Mouse (Mus musculus) CH12.LX (cell line): Measurements from ENCODE around the gene Hba-x. TPM values are rescaled to one million over a fixed set of nuclear protein-coding genes. Genes with fewer than 3 reads are reported as not detected.

Experiments
- DNase-seq: peaks from one replicate; pipeline ENCODE4 v3.0.0-alpha.2; 2013; ENCODE audit errors: extremely low read depth
- H3K27ac ChIP-seq: 2 replicates; pipeline ENCODE4 v1.5.1; 2012; ENCODE audit warnings: low read depth, mild to moderate bottlenecking, control low read depth, moderate library complexity; ENCODE audit not compliant: insufficient read depth
- H3K27me3 ChIP-seq: replicated peaks from 2 replicates; pipeline ENCODE3; 2012; ENCODE audit warnings: inconsistent platforms
- H3K36me3 ChIP-seq, 2 experiments: replicated peaks in 1 of 2; 2 replicates each; pipeline versions ENCODE3 to v1.6.1; 2012; ENCODE audit warnings: inconsistent platforms in 1 of 2, low read length in 1 of 2, mild to moderate bottlenecking in 1 of 2, mixed read lengths in 1 of 2, moderate library complexity in 1 of 2; ENCODE audit not compliant: control insufficient read depth in 1 of 2, insufficient read depth in 1 of 2
- H3K4me1 ChIP-seq, 2 experiments: 2 replicates each; pipeline ENCODE4 v1.6.1; 2012; ENCODE audit warnings: inconsistent platforms in 1 of 2, moderate library complexity in 1 of 2; ENCODE audit not compliant: insufficient read depth in 2 of 2, control insufficient read depth in 1 of 2
- H3K4me2 ChIP-seq: 2 replicates; pipeline ENCODE4 v1.6.1; 2012; ENCODE audit warnings: low read depth, mild to moderate bottlenecking, control low read depth; ENCODE audit not compliant: poor library complexity, insufficient read depth, severe bottlenecking
- H3K4me3 ChIP-seq, 3 experiments: fragments of 150-350 bp in 1 of 3; sonication (generic) in 1 of 3; replicated peaks in 1 of 3; 2 replicates each; pipeline versions ENCODE3 to v1.5.1; 2011 to 2012; ENCODE audit warnings: low read depth in 2 of 3, low read length in 2 of 3, mild to moderate bottlenecking in 2 of 3, moderate library complexity in 2 of 3, control low read depth in 1 of 3, improper control_type of control experiment in 1 of 3, inconsistent platforms in 1 of 3, mixed read lengths in 1 of 3; ENCODE audit not compliant: poor library complexity in 1 of 3
- H3K79me2 ChIP-seq: replicated peaks from 2 replicates; pipeline ENCODE4 v1.6.1; 2012; ENCODE audit warnings: mild to moderate bottlenecking, moderate library complexity; ENCODE audit not compliant: control insufficient read depth, poor library complexity, insufficient read depth, severe bottlenecking; ENCODE audit errors: extremely low read depth
- H3K9ac ChIP-seq: 2 replicates; pipeline ENCODE4 v1.6.1; 2012; ENCODE audit warnings: low read depth, mild to moderate bottlenecking, control low read depth, moderate library complexity; ENCODE audit not compliant: insufficient read depth
- H3K9me3 ChIP-seq: replicated peaks from 2 replicates; pipeline ENCODE3; 2012; ENCODE audit warnings: low read length, inconsistent platforms, mixed read lengths
- CHD1 ChIP-seq: IDR thresholded peaks from 2 replicates; pipeline ENCODE4 v1.6.1; 2012; ENCODE audit warnings: low read depth, low read length, improper control_type of control experiment, inconsistent platforms
- ELF1 ChIP-seq: IDR thresholded peaks from 2 replicates; pipeline ENCODE4 v1.6.1; 2014; ENCODE audit warnings: low read depth, mild to moderate bottlenecking, inconsistent platforms, low read length, improper control_type of control experiment
- EP300 ChIP-seq: IDR thresholded peaks from 2 replicates; pipeline ENCODE4 v1.6.1; 2011; ENCODE audit warnings: low read length, improper control_type of control experiment
- HCFC1 ChIP-seq: IDR thresholded peaks from 2 replicates; pipeline ENCODE4 v1.6.1; 2012; ENCODE audit warnings: low read depth, mild to moderate bottlenecking, inconsistent platforms, low read length, improper control_type of control experiment
- JUND ChIP-seq: conservative IDR thresholded peaks from 2 replicates; pipeline ENCODE4 v1.6.1; 2011; ENCODE audit warnings: low read depth, low read length, improper control_type of control experiment
- MAFK ChIP-seq: IDR thresholded peaks from 2 replicates; pipeline ENCODE4 v1.6.1; 2011; ENCODE audit warnings: low read length, improper control_type of control experiment; ENCODE audit not compliant: insufficient replicate concordance
- MAX ChIP-seq: IDR thresholded peaks from 2 replicates; pipeline ENCODE4 v1.6.1; 2011; ENCODE audit warnings: low read length, improper control_type of control experiment
- MEF2A ChIP-seq: IDR thresholded peaks from 2 replicates; pipeline ENCODE4 v1.6.1; 2014; ENCODE audit warnings: low read depth, mild to moderate bottlenecking, inconsistent platforms, low read length, improper control_type of control experiment, borderline replicate concordance
- NRF1 ChIP-seq: IDR thresholded peaks from 2 replicates; pipeline ENCODE4 v1.6.1; 2014; ENCODE audit warnings: low read depth, mild to moderate bottlenecking, inconsistent platforms, low read length, improper control_type of control experiment, moderate library complexity
- POLR2AphosphoS2 ChIP-seq: IDR thresholded peaks from 2 replicates; pipeline ENCODE4 v1.6.1; 2011; ENCODE audit warnings: low read depth, low read length, improper control_type of control experiment
- RAD21 ChIP-seq: IDR thresholded peaks from 2 replicates; pipeline ENCODE4 v1.6.1; 2011; ENCODE audit warnings: low read depth, mild to moderate bottlenecking, low read length, improper control_type of control experiment, moderate library complexity
- SIN3A ChIP-seq: IDR thresholded peaks from 2 replicates; pipeline ENCODE4 v1.6.1; 2012; ENCODE audit warnings: low read length, improper control_type of control experiment, inconsistent platforms
- SMC3 ChIP-seq: IDR thresholded peaks from 2 replicates; pipeline ENCODE4 v1.6.1; 2011; ENCODE audit warnings: low read depth, low read length, improper control_type of control experiment
- TCF12 ChIP-seq: IDR thresholded peaks from 2 replicates; pipeline ENCODE4 v1.6.1; 2014; ENCODE audit warnings: low read depth, mild to moderate bottlenecking, inconsistent platforms, low read length, improper control_type of control experiment
- USF1 ChIP-seq: IDR thresholded peaks from 2 replicates; pipeline ENCODE4 v1.6.1; 2014; ENCODE audit warnings: low read depth, mild to moderate bottlenecking, inconsistent platforms, low read length, improper control_type of control experiment
- USF2 ChIP-seq: conservative IDR thresholded peaks from 2 replicates; pipeline ENCODE4 v1.6.1; 2011; ENCODE audit warnings: low read depth, low read length, improper control_type of control experiment
- ZC3H11A ChIP-seq: IDR thresholded peaks from 2 replicates; pipeline ENCODE4 v1.6.1; 2012; ENCODE audit warnings: low read depth, mild to moderate bottlenecking, inconsistent platforms, low read length, improper control_type of control experiment
- ZKSCAN1 ChIP-seq: IDR thresholded peaks from 2 replicates; pipeline ENCODE4 v1.6.1; 2012; ENCODE audit warnings: low read depth, inconsistent platforms, low read length, improper control_type of control experiment, borderline replicate concordance
- ZMIZ1 ChIP-seq: IDR thresholded peaks from 2 replicates; pipeline ENCODE4 v1.6.1; 2012; ENCODE audit warnings: low read depth, mild to moderate bottlenecking, inconsistent platforms, low read length, improper control_type of control experiment
- dilution Hi-C: fragments of 300-500 bp; cut with MboI; formaldehyde crosslinking; loops from 2 replicates; pipeline ENCODE4 v1.14.3; 2020; ENCODE audit warnings: low sequenced_read_pairs; ENCODE audit not compliant: extremely low pct_unique_long_range_greater_than_20kb, extremely low pct_ligation_motif_present
- in situ Hi-C: fragments of 300-500 bp; cut with MboI; formaldehyde crosslinking; loops from 3 replicates; pipeline ENCODE4 v1.14.3; 2019; ENCODE audit warnings: low sequenced_read_pairs, low pct_ligation_motif_present, low pct_unique_long_range_greater_than_20kb, mixed read lengths
- polyA plus RNA-seq: library from polyadenylated mRNA; unstranded; fragments of >175 nt; gene quantifications from 2 replicates; pipeline ENCODE4 v1.2.1, GENCODE M21; 2012; ENCODE audit warnings: low read depth; ENCODE audit not compliant: insufficient read length
- total RNA-seq, 2 experiments: library from RNA; depleted of rRNA; stranded (reverse); fragments of 300-350 nt in 1 of 2; fragments of >200 nt in 1 of 2; gene quantifications; 2 replicates each; pipeline ENCODE4 v1.2.3; 2012 to 2014

The Hba-x gene
- total and polyA plus RNA-seq, 3 experiments = not detected

GRCm38 (mm10) chr11:32242209-32242608 lies 34.0 kb upstream of the Hba-x start:
- in situ Hi-C loops (no loop called here), dilution Hi-C loops (no loop called here)
- Histone ChIP-seq H3K36me3 (peaks cover 66 to 91% of the 10 kb centered on the region in 2 experiments), H3K79me2 (no peaks in the 10 kb centered on the region), H3K27ac (no peak overlapping the region), H3K9ac (no peak overlapping the region), H3K4me2 (no peak overlapping the region), H3K27me3 (no peaks in the 10 kb centered on the region), H3K4me3 (no peak overlapping the region), H3K4me1 (peaks cover 10 to 52% of the 10 kb centered on the region in 2 experiments), H3K9me3 (no peaks in the 10 kb centered on the region)
- no peak for TF ChIP-seq SIN3A
- TF ChIP-seq POLR2AphosphoS2 = no peak
- TF ChIP-seq ELF1 = no peak
- TF ChIP-seq CHD1 = no peak
- TF ChIP-seq MEF2A = no peak
- TF ChIP-seq EP300 = no peak
- no peak for TF ChIP-seq SMC3
- no peak for TF ChIP-seq ZMIZ1
- TF ChIP-seq USF2 = no peak
- TF ChIP-seq TCF12 = no peak
- TF ChIP-seq JUND = no peak
- no peak for TF ChIP-seq USF1
- no peak for TF ChIP-seq ZC3H11A
- TF ChIP-seq RAD21 = no peak
- DNase-seq = no peak

DNA sequence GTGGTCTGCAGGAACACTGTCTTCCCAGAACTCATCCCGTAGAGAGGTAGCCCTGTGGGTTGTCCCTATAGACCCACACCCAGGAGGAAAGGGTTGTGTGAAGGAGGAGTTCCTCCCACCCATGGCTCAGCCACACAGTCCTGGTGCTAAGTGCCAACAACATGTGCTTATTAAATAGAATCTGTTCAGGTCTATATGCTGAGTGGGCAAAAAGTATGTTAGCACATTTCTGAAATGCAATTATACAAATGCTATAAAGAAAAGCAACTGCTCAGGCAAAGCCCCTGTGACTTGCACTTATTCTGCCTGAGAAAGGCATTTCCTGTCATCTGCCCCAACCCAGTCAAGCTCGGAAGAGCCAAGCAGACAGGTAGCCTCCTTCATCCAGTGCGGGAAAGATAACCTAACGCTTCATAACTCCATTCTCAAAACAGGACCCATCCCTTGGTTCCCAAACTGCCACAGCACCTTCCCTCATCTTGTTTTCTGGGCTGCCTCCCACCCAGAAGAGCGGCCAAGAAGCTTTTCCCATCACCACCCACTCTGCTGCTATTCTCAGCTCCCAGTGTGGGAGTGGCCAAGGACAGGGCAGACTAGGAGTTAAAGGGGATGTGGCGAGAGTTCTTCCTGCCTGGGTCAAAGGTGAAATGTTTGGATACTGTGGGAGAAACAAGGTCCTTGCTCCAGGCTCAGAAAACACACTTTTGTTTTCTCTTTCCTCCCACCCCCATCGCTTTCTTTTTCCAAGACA lies 32.8 kb upstream of the Hba-x start:
- dilution Hi-C loops (no loop called here), in situ Hi-C loops (no loop called here)
- Histone ChIP-seq H3K4me1 (peaks cover 0 to 52% of the 10 kb centered on the region in 2 experiments; a peak in 2 of 4 replicates), H3K9me3 (no peaks in the 10 kb centered on the region), H3K27ac (no peak overlapping the region), H3K4me3 (no peak overlapping the region), H3K79me2 (no peaks in the 10 kb centered on the region), H3K4me2 (no peak overlapping the region), H3K27me3 (no peaks in the 10 kb centered on the region), H3K36me3 (peaks cover 70 to 96% of the 10 kb centered on the region in 2 experiments), H3K9ac (no peak overlapping the region)
- no peak for DNase-seq
- TF ChIP-seq CHD1 (no peak), ZKSCAN1 (no peak), HCFC1 (no peak), MAX (no peak), MAFK (peak; percentile 64), NRF1 (no peak)
